Mouse (Mus musculus): ENCODE measurements around the gene Rab7b. TPM values are rescaled to one million over a fixed set of nuclear protein-coding genes. Genes with fewer than 3 reads are reported as not detected.

The Rab7b gene
- polyA plus RNA-seq, 1 experiment: 5.1 TPM

- H3K4me3 ChIP-seq (ENCODE audit: insufficient read depth, low read length): no peak overlapping the region
- no peak overlapping the region for H3K27ac ChIP-seq (ENCODE audit: insufficient read depth, low read length)
- no peaks in the 10 kb centered on the region for H3K4me1 ChIP-seq (ENCODE audit: control insufficient read depth, insufficient read depth, low read length)
- TF ChIP-seq POLR2A (IDR thresholded peaks at IDR 0.05; ENCODE audit: extremely low read depth, insufficient read depth, low read length) (no peak), CTCF (IDR thresholded peaks at IDR 0.05; ENCODE audit: extremely low read depth, insufficient read depth, low read length) (no peak)
Measured at GRCm38 (mm10) chr1:131660716-131661472, 27.6 kb upstream of the Rab7b start.

- Histone ChIP-seq H3K4me3 (ENCODE audit: insufficient read depth, low read length) (no peak overlapping the region), H3K4me1 (ENCODE audit: control insufficient read depth, insufficient read depth, low read length) (no peaks in the 10 kb centered on the region), H3K27ac (ENCODE audit: insufficient read depth, low read length) (no peak overlapping the region)
- no peak for TF ChIP-seq CTCF (IDR thresholded peaks at IDR 0.05; ENCODE audit: extremely low read depth, insufficient read depth, low read length)
- TF ChIP-seq POLR2A (IDR thresholded peaks at IDR 0.05; ENCODE audit: extremely low read depth, insufficient read depth, low read length): no peak
Measured at GRCm38 (mm10) chr1:131661749-131662148, 26.7 kb upstream of the Rab7b start.

- no peak overlapping the region for H3K27ac ChIP-seq (ENCODE audit: insufficient read depth, low read length)
- H3K4me3 ChIP-seq (ENCODE audit: insufficient read depth, low read length): no peak overlapping the region
- H3K4me1 ChIP-seq (ENCODE audit: control insufficient read depth, insufficient read depth, low read length): no peaks in the 10 kb centered on the region
- no peak for TF ChIP-seq CTCF (IDR thresholded peaks at IDR 0.05; ENCODE audit: extremely low read depth, insufficient read depth, low read length)
- TF ChIP-seq POLR2A (IDR thresholded peaks at IDR 0.05; ENCODE audit: extremely low read depth, insufficient read depth, low read length): no peak
Measured at GRCm38 (mm10) chr1:131663286-131663995, 25.1 kb upstream of the Rab7b start.

GRCm38 (mm10) chr1:131664136-131664535 lies 24.4 kb upstream of the Rab7b start:
- Histone ChIP-seq H3K4me1 (ENCODE audit: control insufficient read depth, insufficient read depth, low read length) (no peaks in the 10 kb centered on the region), H3K4me3 (ENCODE audit: insufficient read depth, low read length) (no peak overlapping the region), H3K27ac (ENCODE audit: insufficient read depth, low read length) (no peak overlapping the region)
- TF ChIP-seq POLR2A (IDR thresholded peaks at IDR 0.05; ENCODE audit: extremely low read depth, insufficient read depth, low read length) (no peak), CTCF (IDR thresholded peaks at IDR 0.05; ENCODE audit: extremely low read depth, insufficient read depth, low read length) (no peak)

GRCm38 (mm10) chr1:131665886-131666285 lies 22.6 kb upstream of the Rab7b start:
- Histone ChIP-seq H3K27ac (ENCODE audit: insufficient read depth, low read length) (no peak overlapping the region), H3K4me3 (ENCODE audit: insufficient read depth, low read length) (no peak overlapping the region), H3K4me1 (ENCODE audit: control insufficient read depth, insufficient read depth, low read length) (no peaks in the 10 kb centered on the region)
- no peak for TF ChIP-seq CTCF (IDR thresholded peaks at IDR 0.05; ENCODE audit: extremely low read depth, insufficient read depth, low read length)
- no peak for TF ChIP-seq POLR2A (IDR thresholded peaks at IDR 0.05; ENCODE audit: extremely low read depth, insufficient read depth, low read length)

GRCm38 (mm10) chr1:131671113-131671512 lies 17.4 kb upstream of the Rab7b start:
- Histone ChIP-seq H3K27ac (ENCODE audit: insufficient read depth, low read length) (no peak overlapping the region), H3K4me1 (ENCODE audit: control insufficient read depth, insufficient read depth, low read length) (no peaks in the 10 kb centered on the region), H3K4me3 (ENCODE audit: insufficient read depth, low read length) (no peak overlapping the region)
- no peak for TF ChIP-seq CTCF (IDR thresholded peaks at IDR 0.05; ENCODE audit: extremely low read depth, insufficient read depth, low read length)
- TF ChIP-seq POLR2A (IDR thresholded peaks at IDR 0.05; ENCODE audit: extremely low read depth, insufficient read depth, low read length): no peak

GRCm38 (mm10) chr1:131672361-131672760 lies 16.1 kb upstream of the Rab7b start:
- no peak overlapping the region for H3K4me3 ChIP-seq (ENCODE audit: insufficient read depth, low read length)
- H3K27ac ChIP-seq (ENCODE audit: insufficient read depth, low read length): no peak overlapping the region
- no peaks in the 10 kb centered on the region for H3K4me1 ChIP-seq (ENCODE audit: control insufficient read depth, insufficient read depth, low read length)
- TF ChIP-seq POLR2A (IDR thresholded peaks at IDR 0.05; ENCODE audit: extremely low read depth, insufficient read depth, low read length) (no peak), CTCF (IDR thresholded peaks at IDR 0.05; ENCODE audit: extremely low read depth, insufficient read depth, low read length) (no peak)

GRCm38 (mm10) chr1:131679644-131680043 lies 8.9 kb upstream of the Rab7b start:
- no peaks in the 10 kb centered on the region for H3K4me1 ChIP-seq (ENCODE audit: control insufficient read depth, insufficient read depth, low read length)
- TF ChIP-seq POLR2A (IDR thresholded peaks at IDR 0.05; ENCODE audit: extremely low read depth, insufficient read depth, low read length) (no peak), CTCF (IDR thresholded peaks at IDR 0.05; ENCODE audit: extremely low read depth, insufficient read depth, low read length) (no peak)
- H3K4me3 ChIP-seq (ENCODE audit: insufficient read depth, low read length): no peak overlapping the region
- no peak overlapping the region for H3K27ac ChIP-seq (ENCODE audit: insufficient read depth, low read length)

GRCm38 (mm10) chr1:131687739-131688138 lies 756 bp upstream of the Rab7b start:
- no peak overlapping the region for H3K4me3 ChIP-seq (ENCODE audit: insufficient read depth, low read length)
- TF ChIP-seq CTCF (IDR thresholded peaks at IDR 0.05; ENCODE audit: extremely low read depth, insufficient read depth, low read length): no peak
- H3K4me1 ChIP-seq (ENCODE audit: control insufficient read depth, insufficient read depth, low read length): peaks cover 2% of the 10 kb centered on the region; the same call in 1 of the 2 replicates
- H3K27ac ChIP-seq (ENCODE audit: insufficient read depth, low read length): no peak overlapping the region

GRCm38 (mm10) chr1:131689016-131689415 lies 521 bp downstream of the Rab7b start:
- TF ChIP-seq POLR2A (IDR thresholded peaks at IDR 0.05; ENCODE audit: extremely low read depth, insufficient read depth, low read length) (no peak), CTCF (IDR thresholded peaks at IDR 0.05; ENCODE audit: extremely low read depth, insufficient read depth, low read length) (no peak)
- Histone ChIP-seq H3K27ac (ENCODE audit: insufficient read depth, low read length) (no peak overlapping the region), H3K4me1 (ENCODE audit: control insufficient read depth, insufficient read depth, low read length) (peaks cover 2% of the 10 kb centered on the region; the same call in 1 of the 2 replicates), H3K4me3 (ENCODE audit: insufficient read depth, low read length) (no peak overlapping the region)
